Mouse (Mus musculus) midbrain, embryonic 11.5 days (tissue): ENCODE measurements around the gene Map2k5. TPM values are rescaled to one million over a fixed set of nuclear protein-coding genes. Genes with fewer than 3 reads are reported as not detected.
A peak's percentile ranks its signal among the peaks of the same experiment; 100 is the strongest.

Source experiments
- ATAC-seq: fragments of 200-750 bp; cut with Nextera tagmentation; 2 replicates; pipeline ENCODE4 v1.8.0; 2017; ENCODE audit warnings: moderate TSS enrichment, moderate library complexity; ENCODE audit not compliant: low FRiP score
- DNase-seq: peaks from one replicate; pipeline ENCODE4 v3.0.0; 2015; ENCODE audit warnings: low spot score; ENCODE audit errors: missing footprints
- H3K27ac ChIP-seq: fragments of 300-500 bp; sonication (generic); 2 replicates; pipeline ENCODE4 v1.5.1; 2014; ENCODE audit warnings: low read depth, low read length
- H3K27me3 ChIP-seq: fragments of 300-500 bp; sonication (generic); 2 replicates; pipeline ENCODE4 v1.6.1; 2014; ENCODE audit warnings: mild to moderate bottlenecking, low read length, moderate library complexity, mixed read lengths; ENCODE audit not compliant: control insufficient read depth, insufficient read depth
- H3K36me3 ChIP-seq: fragments of 300-500 bp; sonication (generic); 2 replicates; pipeline ENCODE4 v1.6.1; 2014; ENCODE audit warnings: mild to moderate bottlenecking, low read length, moderate library complexity, mixed read lengths; ENCODE audit not compliant: control insufficient read depth, insufficient read depth
- H3K4me1 ChIP-seq: fragments of 300-500 bp; sonication (generic); 2 replicates; pipeline ENCODE4 v1.6.1; 2014; ENCODE audit warnings: low read length; ENCODE audit not compliant: control insufficient read depth, insufficient read depth
- H3K4me2 ChIP-seq: fragments of 300-500 bp; sonication (generic); 2 replicates; pipeline ENCODE4 v1.6.1; 2014; ENCODE audit warnings: mild to moderate bottlenecking, moderate library complexity
- H3K4me3 ChIP-seq: fragments of 300-500 bp; sonication (generic); 2 replicates; pipeline ENCODE4 v1.5.1; 2014; ENCODE audit warnings: low read depth, low read length
- H3K9ac ChIP-seq: fragments of 300-500 bp; sonication (generic); 2 replicates; pipeline ENCODE4 v1.6.1; 2014; ENCODE audit warnings: low read length
- H3K9me3 ChIP-seq: fragments of 300-500 bp; sonication (generic); 2 replicates; pipeline ENCODE4 v1.6.1; 2016; ENCODE audit warnings: low read length; ENCODE audit not compliant: control insufficient read depth
- WGBS: fragments of 180-500 bp; shearing (Covaris S2); extraction: QIAGEN DNeasy Blood & Tissue Kit; methylation state at CpG from one replicate; pipeline ENCODE4 v1.1.7; 2014; 5-methylcytosine and 5-hydroxymethylcytosine counted together
- polyA plus RNA-seq: library from polyadenylated mRNA; unstranded; fragments of >200 nt; fragmentation: Nextera tagmentation; extraction: Ambion mirVana; gene quantifications from 2 replicates; pipeline ENCODE4 v1.2.1, GENCODE M21; 2014

The Map2k5 gene
- polyA plus RNA-seq, 1 experiment from 2014 or later, result 36.9 TPM

DNA sequence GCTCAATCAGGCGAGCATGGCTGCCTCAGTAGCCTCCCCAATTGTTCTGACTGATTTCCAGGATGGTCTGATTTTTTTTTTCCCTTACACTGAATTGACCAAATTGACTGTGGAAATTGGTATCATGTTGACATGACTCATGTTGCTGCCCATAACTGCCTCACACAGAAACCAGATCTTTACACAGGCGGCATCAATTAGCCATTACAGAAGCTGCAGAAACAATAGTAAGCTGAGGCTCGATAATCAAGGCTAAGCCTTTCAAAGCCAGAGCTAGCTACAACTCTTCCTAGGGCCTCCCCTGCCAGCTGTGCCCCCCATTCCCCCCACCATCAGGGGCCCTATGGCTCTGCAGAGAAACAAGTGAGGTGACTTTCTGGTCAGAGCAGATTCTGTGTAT is 107.9 kb downstream of the Map2k5 start:
- no peaks in the 10 kb centered on the region for H3K27me3 ChIP-seq
- no peaks in the 10 kb centered on the region for H3K36me3 ChIP-seq
- H3K9me3 ChIP-seq, result no peaks in the 10 kb centered on the region
- no peak overlapping the region for H3K9ac ChIP-seq
- no peak overlapping the region for H3K27ac ChIP-seq
- ATAC-seq (no peak), DNase-seq (no peak)
- no peak overlapping the region for H3K4me2 ChIP-seq
- H3K4me1 ChIP-seq, result peaks cover 4% of the 10 kb centered on the region
- 46% methylated on average over 3 of the region's 3 CpGs for WGBS
- no peak overlapping the region for H3K4me3 ChIP-seq

DNA sequence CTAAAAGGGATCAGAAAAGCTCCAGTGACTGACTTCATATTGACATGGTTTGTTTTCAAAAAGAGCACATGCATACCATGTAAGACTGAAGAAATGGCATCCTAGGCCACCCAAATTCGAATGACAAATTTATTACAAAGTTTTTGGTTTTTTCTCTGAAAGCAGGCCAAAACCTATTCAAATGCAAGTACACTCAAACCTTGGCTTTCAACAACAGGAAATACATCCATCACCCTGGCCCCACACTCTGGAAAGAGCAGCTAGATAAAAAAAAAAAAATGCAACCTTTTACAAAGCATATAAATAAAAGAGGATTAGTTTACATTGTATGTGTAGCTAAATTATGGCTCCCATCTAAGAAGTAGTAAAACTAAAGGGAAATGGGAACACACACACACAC is 114.5 kb downstream of the Map2k5 start:
- 84% methylated on average over 1 of the region's 1 CpGs for WGBS
- no peaks in the 10 kb centered on the region for H3K4me1 ChIP-seq
- DNase-seq, result no peak

GRCm38 (mm10) chr9:63258768-63259167 is 118.9 kb downstream of the Map2k5 start:
- Histone ChIP-seq H3K4me1 (no peaks in the 10 kb centered on the region), H3K4me3 (no peak overlapping the region), H3K36me3 (no peaks in the 10 kb centered on the region), H3K4me2 (no peak overlapping the region), H3K27ac (no peak overlapping the region), H3K27me3 (no peaks in the 10 kb centered on the region), H3K9ac (no peak overlapping the region), H3K9me3 (no peaks in the 10 kb centered on the region)
- 86% methylated on average over 3 of the region's 3 CpGs for WGBS
- ATAC-seq (no peak), DNase-seq (no peak)

More for the DNA sequence above, 114.5 kb downstream of the Map2k5 start:
- H3K27ac ChIP-seq, result no peak overlapping the region
- ATAC-seq, result no peak
- H3K9me3 ChIP-seq, result no peaks in the 10 kb centered on the region
- no peaks in the 10 kb centered on the region for H3K36me3 ChIP-seq
- H3K4me2 ChIP-seq, result no peak overlapping the region
- H3K9ac ChIP-seq, result no peak overlapping the region
- H3K27me3 ChIP-seq, result no peaks in the 10 kb centered on the region
- no peak overlapping the region for H3K4me3 ChIP-seq

- H3K27ac ChIP-seq, result no peak overlapping the region
- no peak overlapping the region for H3K4me2 ChIP-seq
- no peak overlapping the region for H3K4me3 ChIP-seq
- no peak for DNase-seq
- 57% methylated on average over 4 of the region's 4 CpGs for WGBS
- H3K36me3 ChIP-seq, result no peaks in the 10 kb centered on the region
- no peak overlapping the region for H3K9ac ChIP-seq
- no peaks in the 10 kb centered on the region for H3K27me3 ChIP-seq
- no peak for ATAC-seq
- no peaks in the 10 kb centered on the region for H3K4me1 ChIP-seq
- H3K9me3 ChIP-seq, result no peaks in the 10 kb centered on the region
Observed at GRCm38 (mm10) chr9:63257739-63258138, 120.0 kb downstream of the Map2k5 start.

DNA sequence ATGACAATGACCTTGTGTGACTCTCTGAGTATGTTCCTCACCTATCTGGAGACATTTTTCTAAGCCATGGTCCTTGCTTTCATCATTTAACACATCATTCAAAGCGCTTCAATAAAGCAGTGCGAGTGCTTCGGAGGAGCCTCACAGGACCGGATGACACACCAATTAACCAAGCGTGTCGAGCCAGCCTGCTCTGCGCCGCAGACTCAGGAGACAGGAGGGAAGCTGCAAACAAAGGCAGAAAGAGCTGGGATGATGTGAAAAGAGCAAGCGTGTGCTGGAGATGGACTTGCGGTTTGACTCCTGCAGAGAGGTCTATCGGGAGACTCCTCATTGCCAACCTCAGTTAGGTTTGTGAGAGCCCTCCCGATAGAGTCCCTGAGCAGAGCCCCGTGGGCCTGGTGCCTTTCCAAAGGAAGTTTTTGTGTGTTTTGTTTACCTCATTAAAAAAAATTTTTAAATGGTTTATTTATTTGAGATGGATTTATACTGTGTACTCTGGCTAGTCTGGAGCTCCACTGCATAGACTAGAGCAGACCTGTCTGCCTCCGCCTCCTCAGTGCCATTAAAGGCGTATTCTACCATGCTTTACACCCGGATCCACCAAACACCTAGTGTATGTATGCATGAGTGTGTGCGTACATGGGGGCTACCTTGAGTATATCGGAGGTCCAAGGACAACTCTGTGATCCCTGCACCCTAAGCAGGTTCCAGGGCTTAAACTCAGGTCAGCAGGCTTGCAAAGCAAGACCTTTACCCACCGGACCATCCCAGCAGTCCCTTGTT is 126.7 kb downstream of the Map2k5 start:
- no peaks in the 10 kb centered on the region for H3K9me3 ChIP-seq
- H3K4me1 ChIP-seq, result peaks cover 6% of the 10 kb centered on the region; the same call in 1 of the 2 replicates
- no peaks in the 10 kb centered on the region for H3K27me3 ChIP-seq
- no peak overlapping the region for H3K27ac ChIP-seq
- no peaks in the 10 kb centered on the region for H3K36me3 ChIP-seq
- DNase-seq, result peak; percentile 89
- H3K9ac ChIP-seq, result no peak overlapping the region; the same call in 1 of the 2 replicates
- no peak overlapping the region for H3K4me3 ChIP-seq
- WGBS, result 58% methylated on average over 19 of the region's 19 CpGs
- H3K4me2 ChIP-seq, result no peak overlapping the region
- peak; percentile 46; the same call in 1 of the 2 replicates for ATAC-seq

DNA sequence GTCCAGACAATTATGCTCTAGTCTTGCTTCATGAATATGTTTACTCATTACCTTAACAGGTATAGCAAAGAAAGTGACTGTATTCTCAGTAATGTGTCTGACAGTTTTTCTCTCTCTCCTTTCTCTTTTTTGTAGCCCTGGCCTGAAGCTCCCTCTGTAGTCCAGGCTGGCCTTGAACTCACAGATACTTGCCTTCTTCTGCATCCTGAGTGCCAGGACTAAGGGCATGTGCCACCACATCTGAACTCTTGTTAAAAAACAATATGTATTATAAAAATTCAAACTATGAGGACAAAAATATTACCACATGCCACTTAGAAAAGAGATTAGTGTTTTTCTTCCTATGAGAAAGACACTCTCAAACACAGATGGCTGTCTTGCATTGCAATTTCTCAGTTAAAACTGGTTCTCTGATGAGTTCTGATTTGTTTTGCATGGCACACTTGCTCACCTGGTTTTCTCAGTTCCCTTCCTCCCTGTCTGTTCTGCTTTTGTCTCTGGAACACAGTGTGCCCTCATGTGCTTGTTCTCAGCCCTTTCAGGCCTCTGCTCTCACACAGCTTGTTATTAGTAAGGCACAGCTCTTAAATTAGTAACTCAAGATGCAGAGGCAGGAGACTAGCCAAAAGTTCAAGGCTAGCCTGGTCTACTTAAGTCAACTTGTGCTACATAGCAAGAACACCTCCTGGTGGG is 129.5 kb downstream of the Map2k5 start:
- Histone ChIP-seq H3K27me3 (no peaks in the 10 kb centered on the region), H3K4me3 (no peak overlapping the region), H3K4me1 (peaks cover 6% of the 10 kb centered on the region; the same call in 1 of the 2 replicates), H3K9ac (no peak overlapping the region), H3K4me2 (no peak overlapping the region), H3K27ac (no peak overlapping the region), H3K36me3 (no peaks in the 10 kb centered on the region; the same call in 1 of the 2 replicates), H3K9me3 (no peaks in the 10 kb centered on the region)
- no peak for ATAC-seq
- no peak for DNase-seq

- Histone ChIP-seq H3K4me2 (no peak overlapping the region), H3K27ac (no peak overlapping the region), H3K36me3 (no peaks in the 10 kb centered on the region; the same call in 1 of the 2 replicates), H3K4me3 (no peak overlapping the region), H3K4me1 (peaks cover 6% of the 10 kb centered on the region; the same call in 1 of the 2 replicates), H3K9me3 (no peaks in the 10 kb centered on the region), H3K9ac (no peak overlapping the region), H3K27me3 (no peaks in the 10 kb centered on the region)
- ATAC-seq, result no peak
- 80% methylated on average over 5 of the region's 5 CpGs for WGBS
- DNase-seq, result no peak
Observed at GRCm38 (mm10) chr9:63246568-63247169, 131.0 kb downstream of the Map2k5 start.

DNA sequence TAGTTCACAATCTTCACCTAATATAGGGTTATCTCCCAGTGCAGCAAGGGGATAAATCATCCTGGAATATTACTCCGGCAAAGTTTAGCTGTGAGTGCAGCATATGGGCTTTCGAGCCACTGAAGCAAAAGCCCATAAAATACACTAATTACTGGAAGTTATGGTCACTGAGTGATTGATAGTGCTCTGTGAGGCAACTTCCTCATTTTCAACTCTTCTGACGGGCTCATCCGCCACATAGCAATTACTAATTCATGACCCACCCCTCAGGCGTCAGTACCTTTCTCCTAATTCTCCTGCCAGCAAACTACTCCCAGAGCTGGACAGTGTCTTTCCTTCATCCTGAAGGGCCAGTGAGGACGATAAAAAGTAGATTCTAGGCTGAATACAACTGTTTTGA is 135.7 kb downstream of the Map2k5 start:
- 77% methylated on average over 6 of the region's 6 CpGs for WGBS
- Histone ChIP-seq H3K9me3 (no peaks in the 10 kb centered on the region), H3K9ac (no peak overlapping the region), H3K36me3 (no peaks in the 10 kb centered on the region; the same call in 1 of the 2 replicates), H3K27ac (no peak overlapping the region), H3K4me3 (no peak overlapping the region), H3K4me1 (no peaks in the 10 kb centered on the region), H3K4me2 (no peak overlapping the region), H3K27me3 (no peaks in the 10 kb centered on the region)
- ATAC-seq (no peak), DNase-seq (no peak)

DNA sequence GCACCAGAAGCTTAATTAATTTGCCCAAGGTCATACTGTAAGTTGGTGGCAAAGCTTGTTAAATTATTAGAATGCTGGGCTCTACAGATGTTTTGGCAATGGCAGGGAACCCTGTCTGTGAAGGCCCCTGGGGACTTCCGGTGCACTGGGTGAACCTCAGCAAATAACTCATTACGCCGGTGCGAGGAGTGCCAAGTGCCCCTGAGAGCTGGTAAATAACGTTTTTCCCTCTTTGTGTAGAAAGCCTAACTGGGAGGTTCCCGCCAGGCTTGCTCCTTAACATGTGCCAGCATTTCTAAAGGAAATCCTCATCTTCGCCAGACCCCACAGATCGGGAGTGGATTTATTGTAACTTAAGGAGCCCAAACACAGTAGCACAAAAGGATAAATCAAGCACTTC is 136.5 kb downstream of the Map2k5 start:
- 69% methylated on average over 8 of the region's 8 CpGs for WGBS
- H3K27me3 ChIP-seq, result no peaks in the 10 kb centered on the region
- H3K4me1 ChIP-seq, result no peaks in the 10 kb centered on the region
- no peak for DNase-seq
- no peak overlapping the region for H3K4me2 ChIP-seq
- no peak overlapping the region for H3K9ac ChIP-seq
- no peaks in the 10 kb centered on the region for H3K9me3 ChIP-seq
- H3K4me3 ChIP-seq, result no peak overlapping the region
- no peaks in the 10 kb centered on the region; the same call in 1 of the 2 replicates for H3K36me3 ChIP-seq
- ATAC-seq, result no peak
- no peak overlapping the region for H3K27ac ChIP-seq
